Mouse (Mus musculus) heart, embryonic 13.5 days (tissue): ENCODE measurements around the gene Pnpla7. TPM values are rescaled to one million over a fixed set of nuclear protein-coding genes. Genes with fewer than 3 reads are reported as not detected.

Experiments used
- ATAC-seq: fragments of 200-750 bp; cut with Nextera tagmentation; 2 replicates; pipeline ENCODE4 v1.8.0; 2017; ENCODE audit warnings: moderate TSS enrichment; ENCODE audit not compliant: insufficient number of reproducible peaks, low FRiP score, low TSS enrichment; ENCODE audit errors: extremely low read depth
- H3K27ac ChIP-seq: fragments of 300-500 bp; sonication (generic); replicated peaks from 2 replicates; pipeline ENCODE4 v1.5.1; 2015; ENCODE audit warnings: moderate library complexity, mild to moderate bottlenecking, inconsistent platforms
- H3K27me3 ChIP-seq: fragments of 300-500 bp; sonication (generic); replicated peaks from 2 replicates; pipeline ENCODE4 v1.6.1; 2015; ENCODE audit warnings: mild to moderate bottlenecking, inconsistent platforms
- H3K36me3 ChIP-seq: fragments of 300-500 bp; sonication (generic); 2 replicates; pipeline ENCODE4 v1.6.1; 2015; ENCODE audit warnings: mild to moderate bottlenecking, inconsistent platforms
- H3K4me1 ChIP-seq: fragments of 300-500 bp; sonication (generic); 2 replicates; pipeline ENCODE4 v1.6.1; 2015; ENCODE audit warnings: inconsistent platforms
- H3K4me2 ChIP-seq: fragments of 300-500 bp; sonication (generic); 2 replicates; pipeline ENCODE4 v1.6.1; 2015; ENCODE audit warnings: inconsistent platforms, mild to moderate bottlenecking, moderate library complexity
- H3K4me3 ChIP-seq: fragments of 300-500 bp; sonication (generic); 2 replicates; pipeline ENCODE4 v1.5.1; 2015; ENCODE audit warnings: moderate library complexity, mild to moderate bottlenecking, inconsistent platforms
- H3K9ac ChIP-seq: fragments of 300-500 bp; sonication (generic); 2 replicates; pipeline ENCODE4 v1.6.1; 2015; ENCODE audit warnings: inconsistent platforms, mild to moderate bottlenecking, moderate library complexity
- H3K9me3 ChIP-seq: fragments of 300-500 bp; sonication (generic); 2 replicates; pipeline ENCODE4 v1.6.1; 2016; ENCODE audit warnings: inconsistent platforms
- WGBS: fragments of 180-500 bp; shearing (Covaris S2); methylation state at CpG from one replicate; pipeline ENCODE4 v1.1.7; 2015; ENCODE audit warnings: mixed read lengths; 5-methylcytosine and 5-hydroxymethylcytosine counted together
- microRNA-seq: library from miRNA; unstranded; fragments of <30 nt; microRNA quantifications from one replicate; pipeline ENCODE4, GENCODE M21; 2016
- polyA plus RNA-seq: library from polyadenylated mRNA; unstranded; fragments of >200 nt; fragmentation: Nextera tagmentation; extraction: Ambion mirVana; gene quantifications from 2 replicates; pipeline ENCODE4 v1.2.1, GENCODE M21; 2015

Gene Pnpla7
- polyA plus RNA-seq, 1 experiment from 2014 or later = 8.7 TPM

DNA sequence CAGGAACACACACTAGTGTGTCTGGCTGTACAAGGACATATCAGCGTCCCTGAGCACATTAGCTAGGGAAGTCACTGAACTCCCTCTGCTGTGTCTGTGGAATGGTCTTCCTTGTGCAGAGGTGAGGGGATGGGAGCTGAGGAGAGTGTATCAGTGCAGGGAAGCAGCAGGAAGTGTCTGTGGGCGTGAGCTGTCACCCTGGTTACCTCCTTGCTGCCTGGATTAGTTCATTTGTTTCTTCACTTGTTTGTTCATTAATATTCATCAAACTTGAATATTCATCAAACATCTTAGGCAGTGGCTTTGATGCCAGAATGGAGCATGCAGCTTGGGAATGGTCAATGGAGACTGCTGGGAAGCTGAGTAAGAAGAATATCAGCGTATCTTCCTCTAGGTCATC is 123.9 kb downstream of the Pnpla7 start:
- ATAC-seq = no peak
- no peak overlapping the region for H3K4me3 ChIP-seq
- no peaks in the 10 kb centered on the region for H3K36me3 ChIP-seq
- H3K27ac ChIP-seq = no peak overlapping the region
- H3K4me1 ChIP-seq = peaks cover 4% of the 10 kb centered on the region; the same call in 1 of the 2 replicates
- H3K9ac ChIP-seq = no peak overlapping the region
- peaks cover 39% of the 10 kb centered on the region for H3K27me3 ChIP-seq
- H3K4me2 ChIP-seq = no peak overlapping the region
- H3K9me3 ChIP-seq = no peaks in the 10 kb centered on the region
- WGBS = 66% methylated on average over 3 of the region's 3 CpGs

Small RNA genes within 50 kb of the gene (microRNA-seq; reads per million reads assigned to microRNA genes)
- gene Gm22875 (not detected), gene Gm24328 (not detected), gene Mir7664 (not detected)

Other genes starting within 250 kb of the Pnpla7 start
- gene Cacna1b, start 212.9 kb upstream of the Pnpla7 start, polyA plus RNA-seq = 0.15 TPM in 2 replicates
- 52.3 and 55.5 TPM in 2 replicates for gene Ehmt1, start 56.4 kb upstream of the Pnpla7 start, polyA plus RNA-seq
- 14.3 and 15.0 TPM in 2 replicates for gene Arrdc1, start 40.8 kb upstream of the Pnpla7 start, polyA plus RNA-seq
- gene Zmynd19, start 26.2 kb upstream of the Pnpla7 start, polyA plus RNA-seq = 8.1 and 10.0 TPM in 2 replicates
- gene Dph7, start 13.6 kb upstream of the Pnpla7 start, polyA plus RNA-seq = 18.5 and 20.0 TPM in 2 replicates
- gene Mrpl41, start 935 bp upstream of the Pnpla7 start, polyA plus RNA-seq = 109 and 125 TPM in 2 replicates
- 49.4 and 51.0 TPM in 2 replicates for gene Nsmf, start 78.3 kb downstream of the Pnpla7 start, polyA plus RNA-seq
- not detected in 2 replicates for gene Entpd8, start 104.3 kb downstream of the Pnpla7 start, polyA plus RNA-seq
- 0.09 TPM in 1 of 2 replicates, not detected in the other for gene Noxa1, start 119.1 kb downstream of the Pnpla7 start, polyA plus RNA-seq
- gene Nrarp, start 204.7 kb downstream of the Pnpla7 start, polyA plus RNA-seq = 7.7 and 8.2 TPM in 2 replicates
- gene Tor4a, start 220.9 kb downstream of the Pnpla7 start, polyA plus RNA-seq = 6.4 and 6.9 TPM in 2 replicates
- 68.8 and 72.8 TPM in 2 replicates for gene Nelfb, start 235.5 kb downstream of the Pnpla7 start, polyA plus RNA-seq
- gene Stpg3, start 238.6 kb downstream of the Pnpla7 start, polyA plus RNA-seq = not detected in 2 replicates
- gene Fam166a, start 242.7 kb downstream of the Pnpla7 start, polyA plus RNA-seq = not detected in 2 replicates
- 402 and 437 TPM in 2 replicates for gene Tubb4b, start 248.7 kb downstream of the Pnpla7 start, polyA plus RNA-seq